Mouse (Mus musculus) lung, embryonic 15.5 days (tissue): ENCODE data around the gene Fam213a. TPM values are rescaled to one million over a fixed set of nuclear protein-coding genes. Genes with fewer than 3 reads are reported as not detected.
A peak's percentile ranks its signal among the peaks of the same experiment; 100 is the strongest.

Source experiments
- ATAC-seq: fragments of 200-750 bp; cut with Nextera tagmentation; 2 replicates; pipeline ENCODE4 v1.8.0; 2017; ENCODE audit warnings: moderate number of reproducible peaks, borderline replicate concordance; ENCODE audit not compliant: low FRiP score, low TSS enrichment; ENCODE audit errors: extremely low read depth
- H3K27ac ChIP-seq: fragments of 300-500 bp; sonication (generic); 2 replicates; pipeline ENCODE4 v1.5.1; 2015; ENCODE audit warnings: moderate library complexity, mild to moderate bottlenecking, inconsistent platforms
- H3K27me3 ChIP-seq: fragments of 300-500 bp; sonication (generic); 2 replicates; pipeline ENCODE4 v1.6.1; 2015; ENCODE audit warnings: inconsistent platforms
- H3K36me3 ChIP-seq: fragments of 300-500 bp; sonication (generic); 2 replicates; pipeline ENCODE4 v1.6.1; 2015; ENCODE audit warnings: inconsistent platforms
- H3K4me1 ChIP-seq: fragments of 300-500 bp; sonication (generic); 2 replicates; pipeline ENCODE4 v1.6.1; 2015; ENCODE audit warnings: inconsistent platforms
- H3K4me2 ChIP-seq: fragments of 300-500 bp; sonication (generic); 2 replicates; pipeline ENCODE4 v1.6.1; 2015; ENCODE audit warnings: inconsistent platforms, mild to moderate bottlenecking, moderate library complexity
- H3K4me3 ChIP-seq: fragments of 300-500 bp; sonication (generic); 2 replicates; pipeline ENCODE4 v1.5.1; 2015; ENCODE audit warnings: mild to moderate bottlenecking, inconsistent platforms
- H3K9ac ChIP-seq: fragments of 300-500 bp; sonication (generic); 2 replicates; pipeline ENCODE4 v1.6.1; 2015; ENCODE audit warnings: inconsistent platforms
- H3K9me3 ChIP-seq: fragments of 300-500 bp; sonication (generic); 2 replicates; pipeline ENCODE4 v1.6.1; 2016; ENCODE audit warnings: inconsistent platforms
- WGBS: fragments of 180-500 bp; shearing (Covaris S2); methylation state at CpG from one replicate; pipeline ENCODE4 v1.1.7; 2015; 5-methylcytosine and 5-hydroxymethylcytosine counted together
- polyA plus RNA-seq: library from polyadenylated mRNA; unstranded; fragments of >200 nt; fragmentation: Nextera tagmentation; extraction: Ambion mirVana; gene quantifications from 2 replicates; pipeline ENCODE4 v1.2.1, GENCODE M21; 2015

Fam213a gene
- polyA plus RNA-seq, 1 experiment from 2014 or later = 147 TPM

DNA sequence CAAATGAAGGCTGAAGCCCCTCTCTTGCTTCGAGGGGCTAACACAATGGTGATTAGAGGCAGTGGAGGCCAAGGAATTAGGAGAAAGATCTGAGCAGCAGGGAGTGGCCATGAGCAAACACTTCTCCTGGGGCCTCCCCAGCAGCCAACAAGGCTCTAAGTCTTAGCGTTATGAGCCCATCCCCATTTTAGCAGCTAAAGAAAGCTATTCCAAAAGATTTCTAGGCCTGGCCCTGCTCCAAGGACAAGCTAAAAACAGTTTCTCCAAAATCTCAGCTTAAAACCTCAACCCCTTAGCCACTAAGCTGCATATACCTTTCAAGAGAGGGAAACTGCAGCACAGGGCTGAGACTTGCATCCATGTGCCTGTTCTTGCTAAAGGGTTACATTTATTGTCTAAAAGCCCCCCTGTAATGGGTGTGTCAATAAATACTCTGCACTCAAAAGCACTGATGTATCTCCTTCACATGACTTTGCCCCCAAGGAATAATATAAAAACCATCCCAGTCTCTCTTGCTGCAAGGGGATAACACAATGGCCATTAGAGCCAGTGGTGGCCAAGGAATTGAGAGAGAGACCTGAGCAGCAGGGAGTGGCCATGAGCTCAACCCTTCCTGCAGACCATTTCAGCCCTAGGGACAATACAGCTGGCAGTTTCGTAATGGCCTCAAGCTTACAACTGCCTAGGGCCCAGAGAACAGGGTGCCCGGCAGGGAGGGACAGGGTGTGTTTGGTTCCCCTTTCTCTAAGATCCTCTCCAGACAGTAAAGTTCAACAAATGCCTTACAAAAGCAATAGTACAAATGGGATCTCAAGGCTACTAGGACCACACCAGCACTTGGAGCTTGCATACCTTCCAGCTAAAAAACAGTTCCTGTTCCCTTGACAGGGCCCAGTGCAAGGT, 55.3 kb downstream of the Fam213a start:
- Histone ChIP-seq H3K27ac (peak overlapping the region; percentile 92), H3K4me3 (no peak overlapping the region), H3K36me3 (no peaks in the 10 kb centered on the region), H3K4me2 (peak overlapping the region; percentile 28), H3K27me3 (no peaks in the 10 kb centered on the region), H3K4me1 (peaks cover 82% of the 10 kb centered on the region), H3K9ac (0 out of 2 replicates have a peak overlapping the region, but pooled peaks have one; percentile 22), H3K9me3 (no peaks in the 10 kb centered on the region)
- WGBS = 37% methylated on average over 4 of the region's 4 CpGs
- ATAC-seq = no peak

DNA sequence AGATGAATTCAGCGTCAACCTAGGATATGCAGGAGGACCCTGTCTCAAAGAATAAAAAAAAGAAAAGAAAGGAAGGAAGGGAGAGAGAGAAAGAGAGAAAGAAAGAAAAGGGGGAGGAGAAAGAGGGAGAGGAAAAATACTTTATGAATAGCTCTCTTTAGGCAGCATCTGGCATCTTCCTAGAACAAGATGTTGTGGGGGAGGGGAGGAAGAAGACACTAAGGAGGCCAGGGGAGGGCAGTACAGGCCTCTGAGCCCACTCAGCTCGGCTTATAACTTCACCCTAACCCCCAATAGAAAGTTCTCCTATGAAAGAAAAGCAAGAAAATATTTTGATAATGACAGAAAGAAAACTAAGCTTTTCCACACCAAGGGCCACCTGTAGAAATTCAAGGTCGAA, 56.0 kb downstream of the Fam213a start:
- peak overlapping the region; percentile 92 for H3K27ac ChIP-seq
- ATAC-seq = no peak
- H3K4me2 ChIP-seq = peak overlapping the region; percentile 28
- WGBS = 46% methylated on average over 3 of the region's 3 CpGs
- H3K27me3 ChIP-seq = no peaks in the 10 kb centered on the region
- 0 out of 2 replicates have a peak overlapping the region, but pooled peaks have one; percentile 14 for H3K9ac ChIP-seq
- peaks cover 82% of the 10 kb centered on the region for H3K4me1 ChIP-seq
- H3K36me3 ChIP-seq = no peaks in the 10 kb centered on the region
- no peaks in the 10 kb centered on the region for H3K9me3 ChIP-seq
- no peak overlapping the region for H3K4me3 ChIP-seq

DNA sequence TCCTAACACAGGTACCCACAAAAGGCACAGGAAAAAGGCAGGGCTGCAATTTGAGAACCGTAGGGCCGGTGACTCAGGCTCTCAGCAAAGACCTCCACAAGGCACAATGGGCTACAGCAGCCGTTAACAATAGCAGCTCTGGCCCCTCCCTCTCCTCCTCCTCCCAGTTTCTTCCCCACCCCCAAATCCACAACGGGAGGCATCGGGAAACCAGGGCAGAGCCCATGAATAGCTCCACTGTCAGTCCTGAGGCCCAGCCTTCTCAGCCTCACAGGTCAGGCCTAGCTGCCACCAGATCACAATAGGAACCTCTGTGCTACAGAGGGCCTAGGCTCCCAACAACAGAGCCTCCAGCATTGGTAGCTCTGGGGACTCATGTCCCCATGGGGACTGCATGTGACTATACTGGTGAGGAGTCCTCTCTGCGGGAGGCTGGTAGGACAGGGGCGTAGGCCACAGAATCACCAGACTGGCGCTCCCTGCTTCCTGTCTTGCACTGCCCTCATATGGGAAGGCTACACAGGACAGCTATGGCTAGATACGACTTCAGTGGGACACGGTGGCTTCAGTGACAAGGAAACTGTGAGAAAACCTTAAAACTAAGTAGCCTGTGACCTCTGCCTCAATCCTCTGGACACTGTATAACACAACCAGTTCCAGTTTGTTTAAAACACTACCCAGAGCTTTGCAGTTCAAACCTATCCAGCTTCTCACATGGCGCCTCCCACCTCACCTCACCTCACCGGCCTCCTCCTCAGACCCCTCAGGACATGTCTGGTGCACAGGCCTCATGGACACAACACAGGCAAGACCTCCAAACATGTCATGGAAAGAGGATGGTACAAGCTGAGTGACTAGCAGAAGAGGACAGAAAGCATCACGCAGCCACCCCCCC, 57.1 kb downstream of the Fam213a start:
- Histone ChIP-seq H3K4me2 (peak overlapping the region; percentile 40), H3K9ac (no peak overlapping the region), H3K36me3 (no peaks in the 10 kb centered on the region), H3K27ac (peak overlapping the region; percentile 92), H3K4me3 (no peak overlapping the region), H3K9me3 (no peaks in the 10 kb centered on the region), H3K27me3 (no peaks in the 10 kb centered on the region), H3K4me1 (peaks cover 81% of the 10 kb centered on the region)
- 34% methylated on average over 13 of the region's 13 CpGs for WGBS
- peak; percentile 62 for ATAC-seq

DNA sequence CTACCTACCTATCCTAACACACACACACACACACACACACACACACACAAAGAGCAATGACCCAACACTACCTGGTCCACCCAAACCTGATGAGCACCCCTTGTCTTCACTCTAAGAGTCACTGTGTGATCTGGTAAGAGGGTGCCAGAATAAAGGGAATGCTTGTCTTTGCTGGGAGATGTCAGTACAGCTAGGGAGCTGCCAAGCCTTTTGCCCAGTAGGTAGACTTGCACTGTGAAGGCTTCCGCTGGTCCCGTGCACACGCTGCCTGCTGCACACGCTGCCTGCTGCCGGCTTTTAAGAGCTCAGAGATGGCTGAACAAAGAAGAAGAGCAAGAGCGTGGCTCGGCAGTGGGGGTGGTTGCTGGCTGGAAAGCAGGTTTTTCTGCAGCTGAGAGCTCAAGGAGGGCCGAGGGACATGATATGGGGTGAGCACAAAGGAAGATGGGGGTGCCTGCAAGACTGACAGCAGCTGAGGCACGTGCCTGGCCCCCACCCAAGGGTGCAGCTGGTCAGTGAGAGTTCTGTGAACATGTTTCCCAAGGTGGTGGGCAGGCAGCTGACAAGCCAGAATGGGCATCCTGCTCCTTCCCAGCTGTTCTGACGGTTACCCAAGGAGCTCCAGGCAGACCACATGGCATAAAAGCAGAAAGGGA, 57.9 kb downstream of the Fam213a start:
- no peaks in the 10 kb centered on the region for H3K27me3 ChIP-seq
- WGBS = 29% methylated on average over 10 of the region's 10 CpGs
- H3K9me3 ChIP-seq = no peaks in the 10 kb centered on the region
- no peaks in the 10 kb centered on the region for H3K36me3 ChIP-seq
- peak; percentile 3; the same call in 1 of the 2 replicates for ATAC-seq
- H3K27ac ChIP-seq = peak overlapping the region; percentile 92
- H3K9ac ChIP-seq = peak overlapping the region; percentile 16; the same call in 1 of the 2 replicates
- H3K4me1 ChIP-seq = peaks cover 83% of the 10 kb centered on the region
- H3K4me3 ChIP-seq = no peak overlapping the region
- peak overlapping the region; percentile 40 for H3K4me2 ChIP-seq

DNA sequence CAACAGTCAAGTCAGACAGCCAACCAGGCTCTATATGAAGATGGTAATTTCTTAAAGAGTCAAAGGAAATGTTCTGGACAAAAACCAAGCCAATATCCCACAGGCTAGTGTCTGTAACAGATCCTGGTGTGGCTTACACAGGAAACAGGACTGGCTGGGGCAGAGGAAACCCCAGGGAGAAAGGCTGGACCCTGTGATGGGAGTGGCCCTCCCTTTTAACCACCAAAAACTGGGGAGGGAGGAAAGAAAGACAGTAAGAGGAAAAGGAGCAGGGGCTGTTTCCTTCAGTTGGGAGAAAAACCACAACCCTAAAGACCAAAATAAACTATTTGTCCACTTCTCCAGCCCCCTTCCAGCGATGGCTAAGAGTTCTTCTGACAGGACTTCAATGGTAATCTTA, 58.4 kb downstream of the Fam213a start:
- H3K9ac ChIP-seq = no peak overlapping the region
- H3K9me3 ChIP-seq = no peaks in the 10 kb centered on the region
- H3K27me3 ChIP-seq = no peaks in the 10 kb centered on the region
- no peak overlapping the region for H3K4me3 ChIP-seq
- H3K4me2 ChIP-seq = peak overlapping the region; percentile 40; the same call in 1 of the 2 replicates
- H3K4me1 ChIP-seq = peaks cover 85% of the 10 kb centered on the region
- no peaks in the 10 kb centered on the region for H3K36me3 ChIP-seq
- H3K27ac ChIP-seq = peak overlapping the region; percentile 92
- 38% methylated on average over 1 of the region's 1 CpGs for WGBS
- no peak for ATAC-seq

DNA sequence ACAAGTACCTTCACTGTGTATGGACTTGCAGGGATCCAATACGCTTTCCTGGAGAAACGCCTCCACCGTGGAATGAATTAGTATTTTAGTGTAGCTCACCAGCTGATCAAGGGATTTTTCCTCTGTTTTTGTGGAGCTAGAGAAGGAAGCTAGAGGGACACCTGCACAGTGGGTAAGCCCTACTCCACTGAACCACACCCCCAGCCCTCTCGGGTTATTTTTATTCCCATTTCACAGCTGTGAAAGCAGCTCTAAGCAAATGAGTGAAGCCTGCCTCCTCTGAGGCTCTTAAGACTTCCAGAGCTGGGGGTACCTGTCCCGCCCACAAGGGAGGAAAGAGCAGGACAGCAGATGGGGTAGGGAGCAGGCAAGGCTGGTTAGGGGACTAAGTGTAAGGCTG, 60.2 kb downstream of the Fam213a start:
- Histone ChIP-seq H3K9me3 (no peaks in the 10 kb centered on the region), H3K4me1 (peaks cover 85% of the 10 kb centered on the region)
- ATAC-seq = no peak

DNA sequence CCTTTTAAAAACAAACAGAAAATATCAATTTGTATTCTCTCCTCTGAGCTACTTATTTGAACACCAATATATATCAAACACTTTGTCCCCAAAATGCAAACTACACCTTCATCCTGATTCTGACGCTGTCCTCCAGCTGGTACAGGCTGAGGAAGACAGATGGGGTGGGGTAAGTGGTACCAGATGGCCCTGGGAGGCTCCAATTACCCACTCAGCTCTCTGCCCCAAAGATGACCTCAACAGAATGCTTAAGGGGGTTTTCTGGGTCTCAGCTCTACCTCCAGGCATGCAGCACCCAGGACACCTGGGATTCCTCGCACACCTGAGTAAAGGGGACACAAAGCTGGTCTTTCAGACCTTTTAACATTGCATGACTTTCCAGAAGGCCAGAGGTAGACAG, 60.9 kb downstream of the Fam213a start:
- peaks cover 85% of the 10 kb centered on the region for H3K4me1 ChIP-seq
- no peak for ATAC-seq
- H3K4me3 ChIP-seq = no peak overlapping the region
- H3K4me2 ChIP-seq = no peak overlapping the region
- H3K9me3 ChIP-seq = no peaks in the 10 kb centered on the region
- WGBS = 33% methylated on average over 2 of the region's 2 CpGs
- no peaks in the 10 kb centered on the region for H3K36me3 ChIP-seq
- no peaks in the 10 kb centered on the region for H3K27me3 ChIP-seq
- no peak overlapping the region for H3K9ac ChIP-seq
- no peak overlapping the region for H3K27ac ChIP-seq

More for the DNA sequence above, 60.2 kb downstream of the Fam213a start:
- H3K36me3 ChIP-seq = no peaks in the 10 kb centered on the region
- no peak overlapping the region for H3K9ac ChIP-seq
- H3K4me2 ChIP-seq = no peak overlapping the region
- H3K4me3 ChIP-seq = no peak overlapping the region
- H3K27me3 ChIP-seq = no peaks in the 10 kb centered on the region
- H3K27ac ChIP-seq = no peak overlapping the region
- WGBS = 67% methylated on average over 5 of the region's 5 CpGs

DNA sequence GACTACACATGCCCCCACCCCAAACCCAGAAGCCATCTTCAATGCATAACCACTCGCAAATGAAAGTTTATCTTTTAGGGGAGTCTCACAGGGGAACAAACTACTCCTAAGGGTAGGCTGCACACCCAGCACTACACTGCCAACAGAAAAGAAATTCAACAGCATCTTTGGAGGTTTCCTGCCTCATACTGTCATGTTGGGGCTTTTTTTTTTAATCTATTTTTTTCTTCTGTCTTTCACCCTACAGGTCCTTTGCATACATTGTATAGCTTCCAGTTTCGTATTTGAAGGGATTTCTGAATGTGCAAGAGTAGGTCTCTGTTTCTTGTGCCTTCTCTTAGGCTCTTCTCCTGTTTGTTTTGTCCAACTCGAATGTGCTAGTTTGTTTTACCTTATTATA, 61.3 kb downstream of the Fam213a start:
- H3K9me3 ChIP-seq = no peaks in the 10 kb centered on the region
- 61% methylated on average over 3 of the region's 3 CpGs for WGBS
- no peak for ATAC-seq
- no peaks in the 10 kb centered on the region for H3K36me3 ChIP-seq
- no peak overlapping the region for H3K27ac ChIP-seq
- H3K4me1 ChIP-seq = peaks cover 85% of the 10 kb centered on the region
- no peak overlapping the region for H3K4me2 ChIP-seq
- H3K9ac ChIP-seq = no peak overlapping the region
- H3K4me3 ChIP-seq = no peak overlapping the region
- no peaks in the 10 kb centered on the region for H3K27me3 ChIP-seq

DNA sequence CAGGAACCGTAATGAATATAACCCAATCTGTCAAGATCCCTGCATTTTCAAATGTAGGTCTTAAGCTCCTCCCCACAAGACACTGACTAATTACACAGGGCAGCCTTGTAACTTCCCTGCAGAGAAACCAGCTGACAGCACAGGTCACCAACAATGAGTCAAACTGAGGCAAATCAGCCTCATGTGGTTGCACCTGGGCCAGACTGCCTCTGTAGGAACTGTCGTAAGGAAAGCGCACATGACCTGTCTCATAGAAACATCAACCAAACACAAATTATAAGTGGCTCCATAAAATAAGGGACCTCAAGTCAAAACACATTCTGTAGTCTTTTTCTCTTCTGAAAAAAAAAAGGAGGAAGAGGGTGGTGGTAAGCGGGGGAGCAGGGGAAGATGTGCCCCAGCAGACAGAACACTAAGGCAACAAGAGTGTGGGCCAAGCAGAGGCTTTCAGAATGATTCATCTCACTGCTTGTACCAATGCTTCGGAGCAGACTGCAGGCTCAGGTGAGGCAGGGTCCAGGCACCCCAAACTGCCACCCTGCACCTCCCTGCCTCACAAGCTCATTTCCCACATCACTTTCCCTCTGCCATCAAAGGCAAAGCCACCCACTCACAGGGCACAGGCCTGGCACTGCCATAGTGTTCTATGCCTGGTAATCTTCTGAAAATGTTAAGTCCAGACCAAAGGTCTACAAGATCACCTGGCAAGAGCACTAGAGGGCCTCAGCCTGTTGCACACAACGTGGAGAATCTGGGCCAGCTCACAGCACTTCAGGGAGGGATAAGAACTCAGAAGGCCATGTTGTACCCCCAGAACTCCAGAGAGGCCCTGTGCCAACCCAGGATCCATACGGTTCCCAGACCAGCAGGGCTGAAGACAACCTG, 63.6 kb downstream of the Fam213a start:
- Histone ChIP-seq H3K4me2 (no peak overlapping the region), H3K9me3 (no peaks in the 10 kb centered on the region), H3K36me3 (0 out of 2 replicates have a peak, but pooled peaks cover 3% of the 10 kb centered on the region), H3K4me1 (peaks cover 64% of the 10 kb centered on the region), H3K27ac (peak overlapping the region; percentile 70; the same call in 1 of the 2 replicates), H3K4me3 (no peak overlapping the region), H3K9ac (no peak overlapping the region), H3K27me3 (no peaks in the 10 kb centered on the region)
- ATAC-seq = no peak
- 75% methylated on average over 7 of the region's 7 CpGs for WGBS

DNA sequence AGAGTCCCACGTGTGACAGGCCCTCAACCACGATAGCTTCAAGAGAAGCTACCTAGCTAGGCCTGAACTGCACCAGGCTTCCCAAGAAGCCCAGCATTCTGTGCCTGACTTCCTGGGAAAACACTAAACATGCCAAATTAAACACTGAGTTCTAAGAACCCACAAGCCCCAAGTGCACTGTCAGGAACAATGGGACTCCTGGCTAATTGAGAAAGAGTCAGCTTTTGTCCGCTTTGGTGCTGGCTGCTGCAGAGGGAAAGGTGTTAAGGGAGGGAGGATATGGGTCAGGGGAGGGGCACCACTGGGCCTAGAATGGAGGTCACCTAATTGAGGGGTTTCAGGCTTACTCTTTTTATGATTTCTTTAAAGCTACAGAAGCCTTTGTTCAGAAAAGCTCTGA, 64.5 kb downstream of the Fam213a start:
- Histone ChIP-seq H3K27ac (peak overlapping the region; percentile 70), H3K4me1 (peaks cover 59% of the 10 kb centered on the region)
- no peak for ATAC-seq

More for the DNA sequence above, 64.5 kb downstream of the Fam213a start:
- Histone ChIP-seq H3K36me3 (0 out of 2 replicates have a peak, but pooled peaks cover 7% of the 10 kb centered on the region), H3K4me2 (no peak overlapping the region), H3K9ac (no peak overlapping the region), H3K9me3 (no peaks in the 10 kb centered on the region), H3K4me3 (no peak overlapping the region), H3K27me3 (no peaks in the 10 kb centered on the region)
- WGBS = 57% methylated on average over 3 of the region's 3 CpGs
